Comparison of ENCODE assay signal across 8 mouse cellular contexts in genomic region chr4:150685043-150685777, GRCm38 (mm10). TPM values are rescaled to one million over a fixed set of nuclear protein-coding genes. Genes with fewer than 3 reads are reported as not detected.
DNase-seq lines count a peak whose midpoint lies in the region; ATAC-seq lines count a peak whose summit lies in the region.

No protein-coding gene starts in this region.

- peak; percentile 30; the same call in 1 of the 2 replicates for ATAC-seq in megakaryocyte, adult 5-6 weeks (ENCODE audit: poor library complexity, severe bottlenecking)

- DNase-seq in cerebellum, adult 11-12 months: peak; percentile 23
- DNase-seq in cerebellum, postnatal 10 days: no peak
- DNase-seq in fat pad, adult 2 months (ENCODE audit: extremely low read depth, low read depth, low spot score): peak; percentile 98
- peak; percentile 76 to 89 for DNase-seq in kidney, postnatal 25 days
- no peak for DNase-seq in left cerebral cortex, postnatal 36 days (ENCODE audit: low spot score in 2 of 2)
- DNase-seq in right cerebral cortex, adult 18-20 months: no peak
- DNase-seq in left cerebral cortex, adult 8-10 months (ENCODE audit: low spot score in 2 of 2): no peak

- intact Hi-C loops in left cerebral cortex, postnatal 36 days (cut with DNase I): no loop called here

RNA-seq across cellular contexts. Expression of gene Slc45a1, which starts 33.2 kb away (rescaled TPM):
- total RNA-seq in megakaryocyte, adult 5-6 weeks (2015): not detected in 2 replicates
- total RNA-seq in megakaryocyte, adult 5-6 weeks (2017): not detected in 2 replicates
- total RNA-seq in left cerebral cortex, postnatal 36 days (2021): 10 to 100 TPM; 43.0 to 53.0 TPM
- total RNA-seq in left cerebral cortex, adult 8-10 months (2022): 10 to 100 TPM; 46.9 to 54.4 (median 48.5) TPM

Comparison
In these comparisons a context has a peak if more than half of its experiments do, and no peak if none do; other contexts are left out.
1. DNase-seq: peak in cerebellum, adult 11-12 months (single experiment), fat pad, adult 2 months (single experiment) and kidney, postnatal 25 days (2 of 2); none in cerebellum, postnatal 10 days (0 of 2), left cerebral cortex, postnatal 36 days (0 of 2), right cerebral cortex, adult 18-20 months (single experiment) and left cerebral cortex, adult 8-10 months (0 of 2).
2. RNA of gene Slc45a1, which starts 33.2 kb away (total RNA-seq): 43.0 to 53.0 TPM in left cerebral cortex, postnatal 36 days and 46.9 to 54.4 TPM in left cerebral cortex, adult 8-10 months; not detected in megakaryocyte, adult 5-6 weeks; every median in the first group is over 10 times any median in the second.